Mouse (Mus musculus): Measurements from ENCODE around the gene 4931409K22Rik. TPM values are rescaled to one million over a fixed set of nuclear protein-coding genes. Genes with fewer than 3 reads are reported as not detected.
A peak's percentile ranks its signal among the peaks of the same experiment; 100 is the strongest.

The 4931409K22Rik gene
- total RNA-seq, 1 experiment = 0.13 TPM

- Histone ChIP-seq H3K9ac (ENCODE audit: insufficient read depth, low read depth, low read length, poor library complexity, severe bottlenecking) (no peak overlapping the region), H3K27ac (ENCODE audit: insufficient read depth, low read depth, low read length, poor library complexity, severe bottlenecking) (no peak overlapping the region), H3K36me3 (ENCODE audit: control insufficient read depth, insufficient read depth, low read length, poor library complexity, severe bottlenecking) (no peaks in the 10 kb centered on the region), H3K4me3 (ENCODE audit: insufficient read depth in 1 of 2, low read depth in 1 of 2, low read length in 2 of 2, poor library complexity in 1 of 2, severe bottlenecking in 1 of 2) (no peak overlapping the region), H3K4me1 (ENCODE audit: control insufficient read depth in 2 of 2, insufficient read depth in 2 of 2, low read length in 2 of 2, poor library complexity in 1 of 2) (peaks cover 0 to 17% of the 10 kb centered on the region in 2 experiments; a peak in 2 of 4 replicates), H3K9me3 (ENCODE audit: control insufficient read depth, insufficient read depth, low read depth, low read length) (no peaks in the 10 kb centered on the region)
- in situ Hi-C loops (cut with MboI; ENCODE audit: low sequenced_read_pairs in 2 of 2, unreplicated experiment in 2 of 2) = no loop called here
- DNase-seq (ENCODE audit: low read depth, low spot score) = peak; percentile 88
- TF ChIP-seq ZC3H11A (IDR thresholded peaks at IDR 0.05; ENCODE audit: borderline replicate concordance, low read depth, low read length) = no peak
- TF ChIP-seq MAFK (IDR thresholded peaks at IDR 0.05; ENCODE audit: insufficient read depth, low read depth, low read length) = no peak
- TF ChIP-seq ZNF384 (IDR thresholded peaks at IDR 0.05; ENCODE audit: low read depth, low read length) = no peak
- TF ChIP-seq CHD2 (IDR thresholded peaks at IDR 0.05; ENCODE audit: low read depth, low read length) = no peak
- no peak; the same call in 1 of the 2 replicates for TF ChIP-seq HCFC1 (IDR thresholded peaks at IDR 0.05; ENCODE audit: borderline replicate concordance, insufficient read depth, low read length)
Measured at GRCm38 (mm10) chr5:24530042-24530689, 26.4 kb downstream of the 4931409K22Rik start.

GRCm38 (mm10) chr5:24527780-24528179 is 28.8 kb downstream of the 4931409K22Rik start:
- Histone ChIP-seq H3K36me3 (ENCODE audit: control insufficient read depth, insufficient read depth, low read length, poor library complexity, severe bottlenecking) (no peaks in the 10 kb centered on the region), H3K4me3 (ENCODE audit: insufficient read depth in 1 of 2, low read depth in 1 of 2, low read length in 2 of 2, poor library complexity in 1 of 2, severe bottlenecking in 1 of 2) (no peak overlapping the region), H3K9me3 (ENCODE audit: control insufficient read depth, insufficient read depth, low read depth, low read length) (no peaks in the 10 kb centered on the region), H3K27ac (ENCODE audit: insufficient read depth, low read depth, low read length, poor library complexity, severe bottlenecking) (no peak overlapping the region), H3K4me1 (ENCODE audit: control insufficient read depth in 2 of 2, insufficient read depth in 2 of 2, low read length in 2 of 2, poor library complexity in 1 of 2) (peaks cover 6 to 12% of the 10 kb centered on the region in 2 experiments; a peak in 2 of 4 replicates), H3K9ac (ENCODE audit: insufficient read depth, low read depth, low read length, poor library complexity, severe bottlenecking) (no peak overlapping the region)
- DNase-seq (ENCODE audit: low read depth, low spot score) = no peak
- in situ Hi-C loops (cut with MboI; ENCODE audit: low sequenced_read_pairs in 2 of 2, unreplicated experiment in 2 of 2) = loop anchor here in 1 of 2 experiments (10.0 kb wide), 1 partner anchor 63 kb away; no protein-coding TSS in a partner anchor
- TF ChIP-seq CHD2 (IDR thresholded peaks at IDR 0.05; ENCODE audit: low read depth, low read length) (no peak), MAFK (IDR thresholded peaks at IDR 0.05; ENCODE audit: insufficient read depth, low read depth, low read length) (no peak), HCFC1 (IDR thresholded peaks at IDR 0.05; ENCODE audit: borderline replicate concordance, insufficient read depth, low read length) (no peak), ZC3H11A (IDR thresholded peaks at IDR 0.05; ENCODE audit: borderline replicate concordance, low read depth, low read length) (no peak), ZNF384 (IDR thresholded peaks at IDR 0.05; ENCODE audit: low read depth, low read length) (no peak)

GRCm38 (mm10) chr5:24526889-24527230 is 29.7 kb downstream of the 4931409K22Rik start, which contains the start of gene Gbx1:
Gene Gbx1, minus strand, starts transcription at chr5:24527202.
- H3K9ac ChIP-seq (ENCODE audit: insufficient read depth, low read depth, low read length, poor library complexity, severe bottlenecking) = peak within 1 kb of the TSS; percentile 64
- TF ChIP-seq HCFC1 (IDR thresholded peaks at IDR 0.05; ENCODE audit: borderline replicate concordance, insufficient read depth, low read length) (0 out of 2 replicates have a peak, but pooled peaks have one; percentile 30), ZC3H11A (IDR thresholded peaks at IDR 0.05; ENCODE audit: borderline replicate concordance, low read depth, low read length) (no peak)
- H3K27ac ChIP-seq (ENCODE audit: insufficient read depth, low read depth, low read length, poor library complexity, severe bottlenecking) = no peak within 1 kb of the TSS
- no peak for DNase-seq (ENCODE audit: low read depth, low spot score)
- H3K9me3 ChIP-seq (ENCODE audit: control insufficient read depth, insufficient read depth, low read depth, low read length) = no peaks in the 10 kb centered on the region
- peak within 1 kb of the TSS; percentile 57 to 77 for H3K4me3 ChIP-seq (ENCODE audit: insufficient read depth in 1 of 2, low read depth in 1 of 2, low read length in 2 of 2, poor library complexity in 1 of 2, severe bottlenecking in 1 of 2)
- H3K4me1 ChIP-seq (ENCODE audit: control insufficient read depth in 2 of 2, insufficient read depth in 2 of 2, low read length in 2 of 2, poor library complexity in 1 of 2) = peaks cover 6 to 12% of the 10 kb centered on the region in 2 experiments; a peak in 2 of 4 replicates
- in situ Hi-C loops (cut with MboI; ENCODE audit: low sequenced_read_pairs in 2 of 2, unreplicated experiment in 2 of 2) = loop anchor here in 1 of 2 experiments (10.0 kb wide), 1 partner anchor 62 kb away; no protein-coding TSS in a partner anchor
- H3K36me3 ChIP-seq (ENCODE audit: control insufficient read depth, insufficient read depth, low read length, poor library complexity, severe bottlenecking) = no peaks in the 10 kb centered on the region

GRCm38 (mm10) chr5:24526190-24526888 is 30.3 kb downstream of the 4931409K22Rik start:
- Histone ChIP-seq H3K9ac (ENCODE audit: insufficient read depth, low read depth, low read length, poor library complexity, severe bottlenecking) (peak overlapping the region; percentile 64), H3K9me3 (ENCODE audit: control insufficient read depth, insufficient read depth, low read depth, low read length) (no peaks in the 10 kb centered on the region), H3K4me1 (ENCODE audit: control insufficient read depth in 2 of 2, insufficient read depth in 2 of 2, low read length in 2 of 2, poor library complexity in 1 of 2) (peaks cover 6 to 12% of the 10 kb centered on the region in 2 experiments; a peak in 2 of 4 replicates), H3K27ac (ENCODE audit: insufficient read depth, low read depth, low read length, poor library complexity, severe bottlenecking) (no peak overlapping the region), H3K4me3 (ENCODE audit: insufficient read depth in 1 of 2, low read depth in 1 of 2, low read length in 2 of 2, poor library complexity in 1 of 2, severe bottlenecking in 1 of 2) (peak overlapping the region; percentile 57 to 77; a peak in 3 of 4 replicates), H3K36me3 (ENCODE audit: control insufficient read depth, insufficient read depth, low read length, poor library complexity, severe bottlenecking) (no peaks in the 10 kb centered on the region)
- TF ChIP-seq CHD2 (IDR thresholded peaks at IDR 0.05; ENCODE audit: low read depth, low read length) = no peak
- no peak for DNase-seq (ENCODE audit: low read depth, low spot score)
- in situ Hi-C loops (cut with MboI; ENCODE audit: low sequenced_read_pairs in 2 of 2, unreplicated experiment in 2 of 2) = loop anchor here in 1 of 2 experiments (10.0 kb wide), 1 partner anchor 62 kb away; no protein-coding TSS in a partner anchor
